Mouse (Mus musculus) forebrain, embryonic 16.5 days (tissue): ENCODE measurements around the gene Sytl3. TPM values are rescaled to one million over a fixed set of nuclear protein-coding genes. Genes with fewer than 3 reads are reported as not detected.

Source experiments
- ATAC-seq: fragments of 200-750 bp; cut with Nextera tagmentation; 2 replicates; pipeline ENCODE4 v1.8.0; 2017; ENCODE audit warnings: mild to moderate bottlenecking, moderate library complexity
- H3K27ac ChIP-seq: fragments of 300-500 bp; sonication (generic); 2 replicates; pipeline ENCODE4 v1.5.1; 2014; ENCODE audit warnings: low read length, control low read depth
- H3K27me3 ChIP-seq: fragments of 300-500 bp; sonication (generic); replicated peaks from 2 replicates; pipeline ENCODE4 v1.6.1; 2014; ENCODE audit warnings: low read length; ENCODE audit not compliant: control insufficient read depth, insufficient read depth
- H3K36me3 ChIP-seq: fragments of 300-500 bp; sonication (generic); 2 replicates; pipeline ENCODE4 v1.6.1; 2014; ENCODE audit not compliant: control insufficient read depth, insufficient read depth
- H3K4me1 ChIP-seq: fragments of 300-500 bp; sonication (generic); replicated peaks from 2 replicates; pipeline ENCODE4 v1.6.1; 2014; ENCODE audit warnings: low read length; ENCODE audit not compliant: control insufficient read depth, insufficient read depth
- H3K4me2 ChIP-seq: fragments of 300-500 bp; sonication (generic); 2 replicates; pipeline ENCODE4 v1.6.1; 2014; ENCODE audit warnings: mild to moderate bottlenecking, low read length, control low read depth
- H3K4me3 ChIP-seq: fragments of 300-500 bp; sonication (generic); replicated peaks from 2 replicates; pipeline ENCODE4 v1.5.1; 2014; ENCODE audit warnings: mild to moderate bottlenecking, low read length, control low read depth
- H3K9ac ChIP-seq: fragments of 300-500 bp; sonication (generic); replicated peaks from 2 replicates; pipeline ENCODE4 v1.6.1; 2014; ENCODE audit warnings: low read depth, low read length, control low read depth
- H3K9me3 ChIP-seq: fragments of 300-500 bp; sonication (generic); 2 replicates; pipeline ENCODE4 v1.6.1; 2016; ENCODE audit warnings: low read length; ENCODE audit not compliant: control insufficient read depth
- WGBS: fragments of 180-500 bp; shearing (Covaris S2); extraction: QIAGEN DNeasy Blood & Tissue Kit; methylation state at CpG from one replicate; pipeline ENCODE4 v1.1.7; 2014; 5-methylcytosine and 5-hydroxymethylcytosine counted together
- polyA plus RNA-seq: library from polyadenylated mRNA; unstranded; fragments of >200 nt; fragmentation: Nextera tagmentation; extraction: Ambion mirVana; gene quantifications from 2 replicates; pipeline ENCODE4 v1.2.1, GENCODE M21; 2015

The Sytl3 gene
- polyA plus RNA-seq, 1 experiment from 2014 or later, result 0.30 TPM

DNA sequence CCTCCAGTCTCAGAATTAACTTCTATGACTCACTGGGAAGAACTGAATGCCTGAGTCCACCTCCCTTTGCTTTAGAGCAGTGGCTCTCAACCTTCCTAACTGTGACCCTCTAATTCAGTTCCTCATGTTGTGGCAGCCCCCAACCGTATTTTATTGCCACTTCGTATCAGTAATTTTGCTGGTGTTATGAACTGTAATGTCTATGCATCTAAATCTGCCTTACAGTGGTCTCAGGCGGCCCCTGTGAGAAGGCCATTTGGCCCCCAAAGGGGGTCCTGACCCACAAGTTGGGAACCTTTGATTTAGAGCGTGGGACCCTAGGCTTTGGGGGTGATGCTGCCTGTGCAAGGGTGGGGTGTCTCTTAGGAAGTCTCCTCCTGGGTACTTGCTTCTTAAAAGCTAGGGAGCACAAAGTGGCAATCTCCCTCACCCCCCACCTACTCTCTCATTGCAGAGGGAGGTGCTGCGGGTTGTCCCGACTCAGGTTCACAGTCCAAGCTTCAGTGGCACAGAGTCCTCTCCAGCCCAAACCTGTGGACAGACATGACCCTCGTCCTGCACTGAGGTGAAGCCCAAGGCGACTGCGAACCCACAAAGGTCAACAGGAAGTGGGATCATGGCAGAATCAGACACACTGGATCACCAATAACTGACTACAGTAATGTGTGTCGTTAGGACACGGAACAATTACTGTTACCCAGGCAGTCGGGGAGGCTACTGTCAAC lies 78.5 kb downstream of the Sytl3 start:
- H3K27me3 ChIP-seq, result no peaks in the 10 kb centered on the region
- H3K9ac ChIP-seq, result no peak overlapping the region
- no peaks in the 10 kb centered on the region for H3K9me3 ChIP-seq
- 70% methylated on average over 12 of the region's 12 CpGs for WGBS
- no peak overlapping the region for H3K4me2 ChIP-seq
- peaks cover 6% of the 10 kb centered on the region for H3K36me3 ChIP-seq
- 0 out of 2 replicates have a peak overlapping the region, but pooled peaks have one; percentile 1 for H3K27ac ChIP-seq
- no peak for ATAC-seq
- H3K4me1 ChIP-seq, result peaks cover 17% of the 10 kb centered on the region
- H3K4me3 ChIP-seq, result no peak overlapping the region

- H3K27me3 ChIP-seq, result no peaks in the 10 kb centered on the region
- H3K27ac ChIP-seq, result no peak overlapping the region
- H3K4me2 ChIP-seq, result no peak overlapping the region
- WGBS, result 92% methylated on average over 7 of the region's 7 CpGs
- no peak overlapping the region for H3K4me3 ChIP-seq
- ATAC-seq, result no peak
- H3K36me3 ChIP-seq, result peaks cover 6% of the 10 kb centered on the region
- no peaks in the 10 kb centered on the region for H3K9me3 ChIP-seq
- no peak overlapping the region for H3K9ac ChIP-seq
- peaks cover 19% of the 10 kb centered on the region for H3K4me1 ChIP-seq
These were observed 79.9 kb downstream of the Sytl3 start for GRCm38 (mm10) chr17:6738836-6739235.

GRCm38 (mm10) chr17:6739266-6739665 lies 80.4 kb downstream of the Sytl3 start:
- peaks cover 19% of the 10 kb centered on the region for H3K4me1 ChIP-seq
- H3K4me2 ChIP-seq, result no peak overlapping the region
- no peak overlapping the region for H3K27ac ChIP-seq
- H3K36me3 ChIP-seq, result peaks cover 6% of the 10 kb centered on the region
- no peak overlapping the region for H3K9ac ChIP-seq
- ATAC-seq, result no peak
- no peak overlapping the region for H3K4me3 ChIP-seq
- H3K27me3 ChIP-seq, result no peaks in the 10 kb centered on the region
- WGBS, result 86% methylated on average over 13 of the region's 13 CpGs
- H3K9me3 ChIP-seq, result no peaks in the 10 kb centered on the region

- Histone ChIP-seq H3K27me3 (no peaks in the 10 kb centered on the region), H3K9me3 (no peaks in the 10 kb centered on the region), H3K4me3 (no peak overlapping the region), H3K36me3 (peaks cover 6% of the 10 kb centered on the region), H3K4me2 (no peak overlapping the region), H3K4me1 (peaks cover 19% of the 10 kb centered on the region), H3K9ac (no peak overlapping the region), H3K27ac (no peak overlapping the region)
- 93% methylated on average over 15 of the region's 15 CpGs for WGBS
- no peak for ATAC-seq
These were observed 80.9 kb downstream of the Sytl3 start for GRCm38 (mm10) chr17:6739756-6740155.

- H3K9ac ChIP-seq, result no peak overlapping the region
- 73% methylated on average over 19 of the region's 19 CpGs for WGBS
- no peak overlapping the region for H3K27ac ChIP-seq
- peaks cover 21% of the 10 kb centered on the region for H3K4me1 ChIP-seq
- peaks cover 6% of the 10 kb centered on the region for H3K36me3 ChIP-seq
- ATAC-seq, result no peak
- H3K27me3 ChIP-seq, result no peaks in the 10 kb centered on the region
- H3K4me2 ChIP-seq, result no peak overlapping the region
- no peaks in the 10 kb centered on the region for H3K9me3 ChIP-seq
- H3K4me3 ChIP-seq, result no peak overlapping the region
These were observed 81.7 kb downstream of the Sytl3 start for GRCm38 (mm10) chr17:6740331-6741170.

DNA sequence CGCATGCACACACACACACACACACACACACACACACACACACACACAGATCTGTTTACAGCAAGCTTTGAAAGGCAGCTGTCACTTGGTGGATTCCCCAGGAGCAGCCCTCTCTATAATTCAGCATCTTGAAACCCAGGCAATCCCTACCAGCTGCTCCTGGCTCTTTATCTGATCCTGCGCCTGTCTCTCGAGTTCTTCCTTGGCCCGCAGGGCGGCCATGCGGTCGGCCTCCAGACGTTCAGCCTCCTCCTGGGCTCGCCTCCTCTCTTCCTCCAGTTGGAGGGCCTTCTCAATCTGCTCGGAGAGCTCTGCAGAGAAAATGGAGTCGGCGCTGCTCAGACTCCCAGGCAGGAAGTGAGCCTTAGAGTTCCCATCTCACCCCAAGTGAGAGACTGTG lies 82.4 kb downstream of the Sytl3 start:
- Histone ChIP-seq H3K9me3 (no peaks in the 10 kb centered on the region), H3K36me3 (peaks cover 6% of the 10 kb centered on the region), H3K27ac (peak overlapping the region; percentile 34; the same call in 1 of the 2 replicates), H3K9ac (no peak overlapping the region), H3K4me3 (no peak overlapping the region), H3K27me3 (no peaks in the 10 kb centered on the region), H3K4me2 (no peak overlapping the region), H3K4me1 (peaks cover 28% of the 10 kb centered on the region)
- 0 out of 2 replicates have a peak, but pooled peaks have one; percentile 8 for ATAC-seq
- WGBS, result 73% methylated on average over 12 of the region's 12 CpGs

DNA sequence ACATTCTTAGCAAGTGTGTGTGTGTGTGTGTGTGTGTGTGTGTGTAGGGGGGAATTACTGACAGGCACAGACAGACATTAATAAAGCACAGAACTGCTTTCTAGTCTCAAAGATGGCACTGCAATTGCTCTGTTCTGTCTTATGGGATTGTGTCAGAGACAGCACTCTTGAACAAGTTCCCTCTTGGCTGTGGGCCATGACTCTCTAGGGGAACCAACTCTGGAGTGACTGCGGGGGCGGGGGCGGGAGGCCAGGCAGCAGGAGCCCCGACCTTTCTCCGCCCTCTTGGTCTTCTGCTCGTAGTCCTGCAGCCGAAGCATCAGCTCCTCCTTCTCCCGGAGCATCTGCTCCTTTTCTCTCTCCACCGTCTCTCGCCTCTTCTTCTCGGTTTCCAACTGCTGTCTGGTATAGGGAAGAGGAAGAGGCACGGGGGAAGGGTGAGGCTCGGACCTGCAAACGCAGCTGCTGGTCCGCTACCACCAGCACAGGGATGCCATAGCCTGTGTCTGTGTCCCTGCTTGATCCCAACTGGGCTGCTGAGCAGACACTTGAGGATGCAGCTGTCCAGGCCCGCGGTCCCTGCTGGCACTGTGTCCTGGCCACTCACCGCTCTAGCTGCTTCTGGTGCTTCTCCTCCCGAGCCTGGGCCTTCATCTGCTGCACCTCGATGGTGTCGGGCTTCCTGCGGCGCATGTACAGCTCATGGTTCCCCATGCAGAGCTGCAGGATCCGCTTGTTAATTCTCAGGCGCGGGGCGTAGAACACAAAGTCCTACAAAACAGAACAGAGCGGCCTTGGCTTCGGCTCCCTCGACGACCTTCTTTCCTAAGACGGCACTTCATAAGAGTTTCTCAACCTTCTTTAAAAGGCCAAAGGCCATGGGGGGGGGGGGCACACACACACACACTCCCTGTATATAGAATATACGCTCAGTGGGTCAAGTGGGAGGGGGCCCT lies 83.5 kb downstream of the Sytl3 start:
- ATAC-seq, result no peak
- H3K9me3 ChIP-seq, result no peaks in the 10 kb centered on the region
- H3K36me3 ChIP-seq, result peaks cover 6% of the 10 kb centered on the region

GRCm38 (mm10) chr17:6743039-6743575 lies 84.2 kb downstream of the Sytl3 start:
- no peak overlapping the region for H3K4me2 ChIP-seq
- peaks cover 39% of the 10 kb centered on the region for H3K4me1 ChIP-seq
- no peak overlapping the region for H3K4me3 ChIP-seq
- H3K27me3 ChIP-seq, result no peaks in the 10 kb centered on the region
- H3K9ac ChIP-seq, result no peak overlapping the region
- H3K9me3 ChIP-seq, result no peaks in the 10 kb centered on the region
- H3K36me3 ChIP-seq, result peaks cover 6% of the 10 kb centered on the region
- 96% methylated on average over 11 of the region's 11 CpGs for WGBS
- no peak overlapping the region for H3K27ac ChIP-seq
- no peak for ATAC-seq

More for the DNA sequence above, 83.5 kb downstream of the Sytl3 start:
- Histone ChIP-seq H3K4me1 (peaks cover 33% of the 10 kb centered on the region), H3K27ac (peak overlapping the region; percentile 60), H3K27me3 (no peaks in the 10 kb centered on the region), H3K9ac (0 out of 2 replicates have a peak overlapping the region, but pooled peaks have one; percentile 3), H3K4me3 (no peak overlapping the region), H3K4me2 (no peak overlapping the region)
- WGBS, result 62% methylated on average over 33 of the region's 33 CpGs
